Mouse (Mus musculus): ENCODE measurements around the gene Frmd5. TPM values are rescaled to one million over a fixed set of nuclear protein-coding genes. Genes with fewer than 3 reads are reported as not detected.

Frmd5 gene
- polyA plus RNA-seq, 1 experiment from 2014 or later: 0.78 TPM

GRCm38 (mm10) chr2:121610008-121610884, 196.6 kb downstream of the Frmd5 start:
- Histone ChIP-seq H3K27ac (no peak overlapping the region), H3K4me3 (no peak overlapping the region), H3K9me3 (no peaks in the 10 kb centered on the region), H3K9ac (no peak overlapping the region), H3K36me3 (no peaks in the 10 kb centered on the region), H3K4me2 (no peak overlapping the region), H3K27me3 (no peaks in the 10 kb centered on the region), H3K4me1 (peaks cover 4% of the 10 kb centered on the region)
- 56% methylated on average over 17 of the region's 17 CpGs for WGBS
- ATAC-seq (ENCODE audit: insufficient number of reproducible peaks, low FRiP score, low TSS enrichment, low read depth): no peak

DNA sequence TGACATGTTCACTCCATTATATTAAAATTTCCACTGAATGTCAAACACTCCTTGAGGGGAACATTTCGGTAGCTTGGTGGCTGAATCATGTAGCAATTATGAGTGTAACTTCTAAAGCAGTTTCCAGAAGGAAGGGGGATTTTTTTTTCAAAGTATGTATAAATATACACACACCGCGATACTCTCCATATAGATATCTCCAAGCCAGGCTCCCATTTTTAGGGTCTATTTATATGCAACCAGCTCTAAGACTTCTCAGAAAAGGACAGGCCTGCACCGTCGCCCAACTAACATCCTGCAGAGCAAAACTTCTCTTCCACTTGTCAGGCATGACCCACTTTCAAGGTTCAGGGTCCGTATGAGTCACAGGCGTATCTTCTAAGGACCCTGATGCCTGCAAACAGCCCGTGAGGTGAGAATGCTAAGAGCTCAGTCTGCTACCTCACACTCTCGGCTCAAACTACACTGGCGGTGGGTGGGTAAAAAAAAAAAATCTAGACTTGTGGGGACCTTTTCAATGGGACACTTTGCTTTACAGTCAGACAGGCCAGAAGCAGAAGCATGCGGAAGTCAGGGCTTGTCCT, 197.7 kb downstream of the Frmd5 start:
- H3K9me3 ChIP-seq: no peaks in the 10 kb centered on the region
- no peaks in the 10 kb centered on the region for H3K36me3 ChIP-seq
- no peak overlapping the region for H3K4me3 ChIP-seq
- peaks cover 4% of the 10 kb centered on the region for H3K4me1 ChIP-seq
- H3K4me2 ChIP-seq: no peak overlapping the region
- H3K27me3 ChIP-seq: no peaks in the 10 kb centered on the region
- ATAC-seq (ENCODE audit: insufficient number of reproducible peaks, low FRiP score, low TSS enrichment, low read depth): no peak
- H3K9ac ChIP-seq: no peak overlapping the region
- WGBS: 71% methylated on average over 11 of the region's 11 CpGs
- no peak overlapping the region for H3K27ac ChIP-seq

GRCm38 (mm10) chr2:121602397-121602796, 204.5 kb downstream of the Frmd5 start:
- Histone ChIP-seq H3K27ac (no peak overlapping the region), H3K4me1 (no peaks in the 10 kb centered on the region)

DNA sequence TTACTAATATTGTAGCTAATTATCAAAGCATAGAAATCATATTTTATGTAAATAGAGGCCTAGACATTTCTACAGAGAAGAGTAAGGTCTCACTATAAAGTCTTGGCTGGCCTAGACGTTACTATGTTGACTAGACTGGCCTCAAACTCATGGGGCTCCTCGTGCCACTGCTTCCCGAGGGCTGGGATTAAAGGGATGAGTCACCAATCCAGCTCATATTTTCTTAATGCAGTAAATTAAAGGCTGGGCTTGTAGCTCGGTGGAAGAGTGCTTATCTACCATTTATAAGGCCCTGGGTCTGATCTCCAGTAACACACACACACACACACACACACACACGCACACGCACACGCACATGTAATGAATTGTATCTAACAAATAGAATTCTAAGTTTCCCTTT, 205.3 kb downstream of the Frmd5 start:
- Histone ChIP-seq H3K27ac (no peak overlapping the region), H3K4me3 (no peak overlapping the region), H3K27me3 (no peaks in the 10 kb centered on the region), H3K9me3 (no peaks in the 10 kb centered on the region), H3K9ac (no peak overlapping the region), H3K36me3 (no peaks in the 10 kb centered on the region), H3K4me1 (no peaks in the 10 kb centered on the region), H3K4me2 (no peak overlapping the region)
- WGBS: 54% methylated on average over 7 of the region's 7 CpGs
- no peak for ATAC-seq (ENCODE audit: insufficient number of reproducible peaks, low FRiP score, low TSS enrichment, low read depth)

More at GRCm38 (mm10) chr2:121602397-121602796, 204.5 kb downstream of the Frmd5 start:
- ATAC-seq (ENCODE audit: insufficient number of reproducible peaks, low FRiP score, low TSS enrichment, low read depth): no peak
- Histone ChIP-seq H3K9ac (no peak overlapping the region), H3K36me3 (no peaks in the 10 kb centered on the region), H3K4me3 (no peak overlapping the region), H3K27me3 (no peaks in the 10 kb centered on the region), H3K4me2 (no peak overlapping the region), H3K9me3 (no peaks in the 10 kb centered on the region)
- 23% methylated on average over 4 of the region's 4 CpGs for WGBS

DNA sequence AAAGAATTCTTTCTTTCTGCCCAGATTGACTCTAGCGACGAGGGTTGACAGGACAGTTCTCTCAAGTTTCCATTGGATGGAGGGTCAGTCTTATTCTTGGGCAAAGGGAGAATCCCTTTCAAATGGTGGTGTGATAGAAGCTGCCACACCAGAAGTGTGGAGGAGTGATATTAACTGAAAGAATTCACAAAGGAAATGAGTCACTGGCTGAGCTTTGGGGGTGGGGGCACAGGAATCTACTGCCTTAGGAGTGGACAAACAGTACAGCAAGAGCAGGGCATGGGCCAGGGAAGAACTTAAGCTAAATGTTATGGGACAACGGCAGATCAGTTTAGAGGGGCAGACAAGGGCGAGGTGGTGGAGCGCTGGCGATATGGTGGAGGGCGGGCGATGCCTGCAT, 206.2 kb downstream of the Frmd5 start:
- no peaks in the 10 kb centered on the region for H3K4me1 ChIP-seq
- no peak overlapping the region for H3K9ac ChIP-seq
- H3K36me3 ChIP-seq: no peaks in the 10 kb centered on the region
- no peak overlapping the region for H3K27ac ChIP-seq
- no peak overlapping the region for H3K4me2 ChIP-seq
- WGBS: 88% methylated on average over 8 of the region's 8 CpGs
- H3K27me3 ChIP-seq: no peaks in the 10 kb centered on the region
- no peak overlapping the region for H3K4me3 ChIP-seq
- no peak for ATAC-seq (ENCODE audit: insufficient number of reproducible peaks, low FRiP score, low TSS enrichment, low read depth)
- no peaks in the 10 kb centered on the region for H3K9me3 ChIP-seq

DNA sequence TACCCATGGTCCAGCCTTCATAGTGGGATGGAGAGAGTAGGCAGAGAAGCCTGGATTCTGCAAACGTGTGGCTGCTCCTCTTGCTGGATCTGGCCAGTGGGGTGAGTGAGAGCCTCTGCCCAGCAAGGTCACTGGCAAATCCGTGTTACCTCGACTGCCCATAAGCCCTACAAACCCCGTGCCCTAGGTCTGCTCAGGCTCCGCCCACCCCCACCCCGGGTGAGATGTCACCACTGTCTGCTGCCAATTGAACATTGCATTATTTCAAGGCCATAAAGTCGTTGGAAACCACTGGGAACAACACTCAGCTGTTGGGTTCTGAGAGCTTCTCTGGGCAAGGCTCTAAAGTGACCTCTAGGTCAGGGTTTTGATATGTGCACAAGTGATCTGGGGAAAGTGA, 208.6 kb downstream of the Frmd5 start:
- H3K27me3 ChIP-seq: no peaks in the 10 kb centered on the region
- H3K9ac ChIP-seq: no peak overlapping the region
- WGBS: 56% methylated on average over 7 of the region's 7 CpGs
- H3K4me1 ChIP-seq: 0 out of 2 replicates have a peak, but pooled peaks cover 3% of the 10 kb centered on the region
- H3K4me2 ChIP-seq: no peak overlapping the region
- ATAC-seq (ENCODE audit: insufficient number of reproducible peaks, low FRiP score, low TSS enrichment, low read depth): no peak
- H3K27ac ChIP-seq: no peak overlapping the region
- H3K4me3 ChIP-seq: no peak overlapping the region
- no peaks in the 10 kb centered on the region for H3K36me3 ChIP-seq
- H3K9me3 ChIP-seq: no peaks in the 10 kb centered on the region

GRCm38 (mm10) chr2:121596621-121597020, 210.3 kb downstream of the Frmd5 start:
- WGBS: 63% methylated on average over 2 of the region's 2 CpGs
- H3K4me3 ChIP-seq: no peak overlapping the region
- no peak overlapping the region for H3K27ac ChIP-seq
- no peaks in the 10 kb centered on the region for H3K27me3 ChIP-seq
- no peak overlapping the region for H3K4me2 ChIP-seq
- H3K4me1 ChIP-seq: 0 out of 2 replicates have a peak, but pooled peaks cover 3% of the 10 kb centered on the region
- H3K9me3 ChIP-seq: no peaks in the 10 kb centered on the region
- ATAC-seq (ENCODE audit: insufficient number of reproducible peaks, low FRiP score, low TSS enrichment, low read depth): no peak
- no peaks in the 10 kb centered on the region for H3K36me3 ChIP-seq
- H3K9ac ChIP-seq: no peak overlapping the region

- Histone ChIP-seq H3K36me3 (no peaks in the 10 kb centered on the region), H3K9me3 (no peaks in the 10 kb centered on the region), H3K4me3 (no peak overlapping the region), H3K27ac (no peak overlapping the region), H3K4me1 (0 out of 2 replicates have a peak, but pooled peaks cover 3% of the 10 kb centered on the region), H3K27me3 (no peaks in the 10 kb centered on the region), H3K9ac (no peak overlapping the region), H3K4me2 (no peak overlapping the region)
- 34% methylated on average over 8 of the region's 8 CpGs for WGBS
- no peak for ATAC-seq (ENCODE audit: insufficient number of reproducible peaks, low FRiP score, low TSS enrichment, low read depth)
Observed at GRCm38 (mm10) chr2:121594660-121595291, 212.1 kb downstream of the Frmd5 start.

GRCm38 (mm10) chr2:121594131-121594530, 212.8 kb downstream of the Frmd5 start:
- WGBS: 42% methylated on average over 3 of the region's 3 CpGs

DNA sequence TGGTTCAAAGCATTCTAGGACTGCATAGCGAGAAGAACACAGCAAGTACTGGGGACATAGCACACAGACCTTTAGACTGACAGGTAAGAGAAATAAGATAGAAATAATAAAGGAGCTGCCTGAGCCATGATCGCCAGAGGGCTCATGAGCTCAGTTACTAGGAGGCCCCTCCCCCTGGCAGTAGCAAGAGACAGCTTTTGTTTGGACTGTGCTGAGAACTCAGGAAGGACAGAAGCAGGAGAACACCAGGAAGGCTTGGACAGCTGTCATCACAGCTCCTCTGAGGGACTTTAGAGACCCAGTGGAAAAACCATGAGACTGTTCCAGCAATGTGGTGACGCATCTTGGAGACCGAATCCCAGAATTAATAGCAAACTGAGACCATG, 218.6 kb downstream of the Frmd5 start:
- Histone ChIP-seq H3K4me1 (peaks cover 16% of the 10 kb centered on the region), H3K27me3 (no peaks in the 10 kb centered on the region), H3K9me3 (no peaks in the 10 kb centered on the region), H3K9ac (no peak overlapping the region), H3K36me3 (no peaks in the 10 kb centered on the region), H3K4me3 (no peak overlapping the region), H3K4me2 (no peak overlapping the region), H3K27ac (no peak overlapping the region)
- 25% methylated on average over 4 of the region's 4 CpGs for WGBS
- no peak for ATAC-seq (ENCODE audit: insufficient number of reproducible peaks, low FRiP score, low TSS enrichment, low read depth)

More at GRCm38 (mm10) chr2:121594131-121594530, 212.8 kb downstream of the Frmd5 start:
- ATAC-seq (ENCODE audit: insufficient number of reproducible peaks, low FRiP score, low TSS enrichment, low read depth): no peak
- H3K9me3 ChIP-seq: no peaks in the 10 kb centered on the region
- no peak overlapping the region for H3K4me3 ChIP-seq
- no peaks in the 10 kb centered on the region for H3K36me3 ChIP-seq
- H3K9ac ChIP-seq: no peak overlapping the region
- no peak overlapping the region for H3K27ac ChIP-seq
- H3K4me2 ChIP-seq: no peak overlapping the region
- H3K27me3 ChIP-seq: no peaks in the 10 kb centered on the region
- H3K4me1 ChIP-seq: 0 out of 2 replicates have a peak, but pooled peaks cover 3% of the 10 kb centered on the region

- WGBS: 26% methylated on average over 12 of the region's 12 CpGs
- H3K36me3 ChIP-seq: no peaks in the 10 kb centered on the region
- H3K9me3 ChIP-seq: no peaks in the 10 kb centered on the region
- H3K27me3 ChIP-seq: no peaks in the 10 kb centered on the region
- no peak overlapping the region for H3K9ac ChIP-seq
- H3K4me1 ChIP-seq: peaks cover 16% of the 10 kb centered on the region
- no peak for ATAC-seq (ENCODE audit: insufficient number of reproducible peaks, low FRiP score, low TSS enrichment, low read depth)
- no peak overlapping the region for H3K4me2 ChIP-seq
- no peak overlapping the region for H3K4me3 ChIP-seq
- no peak overlapping the region for H3K27ac ChIP-seq
Observed at GRCm38 (mm10) chr2:121587523-121588308, 219.2 kb downstream of the Frmd5 start.
